Mouse (Mus musculus) forebrain, embryonic 16.5 days (tissue): ENCODE data around the gene Gzmm. TPM values are rescaled to one million over a fixed set of nuclear protein-coding genes. Genes with fewer than 3 reads are reported as not detected.
"Not testable (repeated sequence)": the region's sequence is repeated elsewhere in the genome, so short reads cannot be mapped to it uniquely, and the experiment has no call there.

ENCODE experiments used
- ATAC-seq: fragments of 200-750 bp; cut with Nextera tagmentation; 2 replicates; pipeline ENCODE4 v1.8.0; 2017; ENCODE audit warnings: mild to moderate bottlenecking, moderate library complexity
- H3K27ac ChIP-seq: fragments of 300-500 bp; sonication (generic); 2 replicates; pipeline ENCODE4 v1.5.1; 2014; ENCODE audit warnings: low read length, control low read depth
- H3K27me3 ChIP-seq: fragments of 300-500 bp; sonication (generic); replicated peaks from 2 replicates; pipeline ENCODE4 v1.6.1; 2014; ENCODE audit warnings: low read length; ENCODE audit not compliant: control insufficient read depth, insufficient read depth
- H3K36me3 ChIP-seq: fragments of 300-500 bp; sonication (generic); 2 replicates; pipeline ENCODE4 v1.6.1; 2014; ENCODE audit not compliant: control insufficient read depth, insufficient read depth
- H3K4me1 ChIP-seq: fragments of 300-500 bp; sonication (generic); replicated peaks from 2 replicates; pipeline ENCODE4 v1.6.1; 2014; ENCODE audit warnings: low read length; ENCODE audit not compliant: control insufficient read depth, insufficient read depth
- H3K4me2 ChIP-seq: fragments of 300-500 bp; sonication (generic); 2 replicates; pipeline ENCODE4 v1.6.1; 2014; ENCODE audit warnings: mild to moderate bottlenecking, low read length, control low read depth
- H3K4me3 ChIP-seq: fragments of 300-500 bp; sonication (generic); replicated peaks from 2 replicates; pipeline ENCODE4 v1.5.1; 2014; ENCODE audit warnings: mild to moderate bottlenecking, low read length, control low read depth
- H3K9ac ChIP-seq: fragments of 300-500 bp; sonication (generic); replicated peaks from 2 replicates; pipeline ENCODE4 v1.6.1; 2014; ENCODE audit warnings: low read depth, low read length, control low read depth
- H3K9me3 ChIP-seq: fragments of 300-500 bp; sonication (generic); 2 replicates; pipeline ENCODE4 v1.6.1; 2016; ENCODE audit warnings: low read length; ENCODE audit not compliant: control insufficient read depth
- WGBS: fragments of 180-500 bp; shearing (Covaris S2); extraction: QIAGEN DNeasy Blood & Tissue Kit; methylation state at CpG from one replicate; pipeline ENCODE4 v1.1.7; 2014; 5-methylcytosine and 5-hydroxymethylcytosine counted together
- polyA plus RNA-seq: library from polyadenylated mRNA; unstranded; fragments of >200 nt; fragmentation: Nextera tagmentation; extraction: Ambion mirVana; gene quantifications from 2 replicates; pipeline ENCODE4 v1.2.1, GENCODE M21; 2015

Gene Gzmm
- polyA plus RNA-seq, 1 experiment from 2014 or later, result 1.8 TPM

GRCm38 (mm10) chr10:79697916-79698315, 9.1 kb downstream of the Gzmm start:
- Histone ChIP-seq H3K9me3 (no peaks in the 10 kb centered on the region), H3K27ac (no peak overlapping the region), H3K4me1 (peaks cover 3% of the 10 kb centered on the region; the same call in 1 of the 2 replicates), H3K27me3 (no peaks in the 10 kb centered on the region), H3K4me3 (no peak overlapping the region), H3K36me3 (no peaks in the 10 kb centered on the region), H3K9ac (no peak overlapping the region), H3K4me2 (no peak overlapping the region)
- 78% methylated on average over 6 of the region's 6 CpGs for WGBS
- ATAC-seq, result no peak

- 98% methylated on average over 6 of the region's 6 CpGs for WGBS
- Histone ChIP-seq H3K4me3 (no peak overlapping the region), H3K4me2 (no peak overlapping the region), H3K27me3 (no peaks in the 10 kb centered on the region), H3K27ac (no peak overlapping the region), H3K9ac (no peak overlapping the region), H3K36me3 (no peaks in the 10 kb centered on the region), H3K4me1 (peaks cover 3% of the 10 kb centered on the region; the same call in 1 of the 2 replicates), H3K9me3 (no peaks in the 10 kb centered on the region)
- no peak for ATAC-seq
Observed at GRCm38 (mm10) chr10:79698459-79698858, 9.6 kb downstream of the Gzmm start.

GRCm38 (mm10) chr10:79700676-79701075, 11.9 kb downstream of the Gzmm start:
- no peaks in the 10 kb centered on the region for H3K36me3 ChIP-seq
- H3K9me3 ChIP-seq, result no peaks in the 10 kb centered on the region
- 49% methylated on average over 7 of the region's 7 CpGs for WGBS
- no peak overlapping the region for H3K4me2 ChIP-seq
- no peaks in the 10 kb centered on the region for H3K27me3 ChIP-seq
- ATAC-seq, result no peak
- peaks cover 14% of the 10 kb centered on the region for H3K4me1 ChIP-seq
- H3K4me3 ChIP-seq, result no peak overlapping the region
- no peak overlapping the region for H3K9ac ChIP-seq
- H3K27ac ChIP-seq, result peak overlapping the region; percentile 13; the same call in 1 of the 2 replicates

GRCm38 (mm10) chr10:79701443-79702129, 12.8 kb downstream of the Gzmm start:
- H3K9me3 ChIP-seq, result no peaks in the 10 kb centered on the region
- WGBS, result 75% methylated on average over 10 of the region's 10 CpGs
- no peaks in the 10 kb centered on the region for H3K27me3 ChIP-seq
- no peaks in the 10 kb centered on the region for H3K36me3 ChIP-seq
- no peak overlapping the region for H3K4me2 ChIP-seq
- H3K27ac ChIP-seq, result peak overlapping the region; percentile 13; the same call in 1 of the 2 replicates
- peaks cover 20% of the 10 kb centered on the region for H3K4me1 ChIP-seq
- no peak overlapping the region for H3K9ac ChIP-seq
- no peak overlapping the region for H3K4me3 ChIP-seq
- ATAC-seq, result no peak

GRCm38 (mm10) chr10:79702970-79703369, 14.2 kb downstream of the Gzmm start:
- not testable (repeated sequence) for H3K27me3 ChIP-seq, H3K36me3 ChIP-seq, ATAC-seq, H3K4me3 ChIP-seq, H3K27ac ChIP-seq, H3K9me3 ChIP-seq, H3K4me2 ChIP-seq, H3K9ac ChIP-seq
- WGBS, result 90% methylated on average over 2 of the region's 4 CpGs
- peaks cover 29% of the 10 kb centered on the region for H3K4me1 ChIP-seq

- Histone ChIP-seq H3K36me3 (no peaks in the 10 kb centered on the region), H3K9ac (peak overlapping the region; percentile 50; the same call in 1 of the 2 replicates), H3K4me3 (peak overlapping the region; percentile 59), H3K9me3 (no peaks in the 10 kb centered on the region), H3K27me3 (no peaks in the 10 kb centered on the region), H3K27ac (peak overlapping the region; percentile 45), H3K4me2 (peak overlapping the region; percentile 51), H3K4me1 (peaks cover 29% of the 10 kb centered on the region)
- ATAC-seq, result no peak
- WGBS, result 74% methylated on average over 10 of the region's 10 CpGs
Observed at GRCm38 (mm10) chr10:79703541-79703940, 14.7 kb downstream of the Gzmm start.

- Histone ChIP-seq H3K4me2 (peak within 1 kb of the TSS; percentile 67), H3K27me3 (no peaks in the 10 kb centered on the region), H3K9ac (peak within 1 kb of the TSS; percentile 76), H3K9me3 (no peaks in the 10 kb centered on the region), H3K27ac (peak within 1 kb of the TSS; percentile 58), H3K4me3 (peak within 1 kb of the TSS; percentile 59), H3K36me3 (no peaks in the 10 kb centered on the region), H3K4me1 (peaks cover 29% of the 10 kb centered on the region)
- ATAC-seq, result peak; percentile 95
- WGBS, result under 1% methylated on average over 54 of the region's 65 CpGs
Observed at GRCm38 (mm10) chr10:79704065-79704969, 15.5 kb downstream of the Gzmm start, which contains the start of gene Bsg. Bsg (plus strand) TSS chr10:79704491.

- H3K27ac ChIP-seq, result no peak overlapping the region
- no peaks in the 10 kb centered on the region for H3K36me3 ChIP-seq
- H3K4me2 ChIP-seq, result peak overlapping the region; percentile 67
- H3K9me3 ChIP-seq, result no peaks in the 10 kb centered on the region
- H3K27me3 ChIP-seq, result no peaks in the 10 kb centered on the region
- peaks cover 29% of the 10 kb centered on the region for H3K4me1 ChIP-seq
- H3K4me3 ChIP-seq, result peak overlapping the region; percentile 59
- WGBS, result 5% methylated on average over 10 of the region's 10 CpGs
- ATAC-seq, result no peak
- H3K9ac ChIP-seq, result peak overlapping the region; percentile 76
Observed at GRCm38 (mm10) chr10:79704970-79705360, 16.1 kb downstream of the Gzmm start.

- 82% methylated on average over 5 of the region's 5 CpGs for WGBS
Observed at GRCm38 (mm10) chr10:79705951-79706350, 17.1 kb downstream of the Gzmm start.

More at GRCm38 (mm10) chr10:79705951-79706350, 17.1 kb downstream of the Gzmm start:
- no peaks in the 10 kb centered on the region for H3K9me3 ChIP-seq
- no peak overlapping the region for H3K27ac ChIP-seq
- no peaks in the 10 kb centered on the region for H3K27me3 ChIP-seq
- peak overlapping the region; percentile 1; the same call in 1 of the 2 replicates for H3K9ac ChIP-seq
- peaks cover 5% of the 10 kb centered on the region for H3K36me3 ChIP-seq
- peaks cover 29% of the 10 kb centered on the region for H3K4me1 ChIP-seq
- peak overlapping the region; percentile 67 for H3K4me2 ChIP-seq
- no peak for ATAC-seq
- peak overlapping the region; percentile 59; the same call in 1 of the 2 replicates for H3K4me3 ChIP-seq
